Mouse (Mus musculus): ENCODE measurements around the gene Dcp1b.

DNA sequence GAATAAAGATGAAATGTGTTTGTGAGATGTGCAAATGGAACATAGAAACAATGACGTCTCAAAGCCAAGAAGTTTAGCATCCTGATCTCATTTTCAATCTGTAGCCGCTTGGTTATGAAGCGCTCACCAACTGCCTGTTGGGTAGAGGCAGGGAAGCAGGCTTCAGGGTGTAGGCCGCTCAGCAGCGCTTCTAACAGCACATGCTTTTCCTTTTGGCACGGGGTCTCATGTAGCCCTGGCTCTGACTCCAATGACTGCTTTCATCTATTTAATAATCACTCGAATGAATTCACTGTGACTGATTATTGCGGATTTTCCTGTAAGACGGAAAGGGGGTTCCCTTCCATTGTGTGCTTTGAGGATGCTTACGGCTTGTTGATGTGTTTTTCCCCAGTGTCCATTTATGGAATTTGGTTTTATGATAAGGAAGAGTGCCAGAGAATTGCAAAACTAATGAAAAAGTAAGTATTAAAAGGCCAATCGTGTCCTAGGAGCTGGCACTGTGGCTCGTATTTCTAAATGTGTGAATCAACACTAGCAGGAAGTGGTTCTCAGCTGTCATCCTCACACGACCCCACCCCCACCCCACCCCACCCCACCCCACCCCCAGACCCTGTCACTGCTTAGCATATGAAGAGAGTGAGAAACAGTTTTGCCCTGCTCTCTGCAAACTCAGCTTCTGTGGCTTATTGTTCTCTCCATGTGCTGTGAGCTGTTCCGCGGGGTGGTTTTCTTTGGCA, 23.7 kb downstream of the Dcp1b start:
- TF ChIP-seq POLR2A (IDR thresholded peaks at IDR 0.05; ENCODE audit: low read depth, low read length): no peak
- TF ChIP-seq CTCF (IDR thresholded peaks at IDR 0.05; ENCODE audit: extremely low read depth, insufficient read length, insufficient replicate concordance, low read depth, low read length): no peak
